Mouse (Mus musculus): ENCODE data around the gene Spdl1. TPM values are rescaled to one million over a fixed set of nuclear protein-coding genes. Genes with fewer than 3 reads are reported as not detected.

Spdl1 gene
- polyA plus RNA-seq, 1 experiment from 2014 or later: 19.8 TPM

DNA sequence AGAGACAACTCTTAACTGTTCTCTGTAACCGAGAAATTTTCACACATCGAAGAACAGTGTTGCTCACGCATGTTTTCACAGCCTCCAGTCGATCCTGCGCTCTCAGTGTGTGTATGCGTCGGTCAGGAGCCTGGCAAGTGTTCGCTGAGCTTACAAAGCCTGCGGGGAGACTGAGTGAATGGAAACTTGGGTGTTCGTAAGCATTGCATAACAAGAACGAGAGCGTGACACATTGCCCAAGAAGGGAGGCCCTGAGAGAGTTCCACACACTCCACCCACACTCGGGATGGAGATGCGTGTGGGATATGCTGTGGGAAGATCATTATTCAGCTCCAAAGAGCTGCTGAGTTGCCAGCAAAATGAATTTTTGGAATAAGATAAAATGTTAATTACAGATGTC is 31.7 kb upstream of the Spdl1 start:
- H3K36me3 ChIP-seq (ENCODE audit: control insufficient read depth, insufficient read depth, low read length): no peaks in the 10 kb centered on the region
- H3K27me3 ChIP-seq (ENCODE audit: control insufficient read depth, insufficient read depth, low read length): no peaks in the 10 kb centered on the region
- no peak overlapping the region for H3K4me3 ChIP-seq (ENCODE audit: low read depth, low read length)
- H3K9ac ChIP-seq (ENCODE audit: low read depth, low read length): no peak overlapping the region
- H3K4me1 ChIP-seq (ENCODE audit: control insufficient read depth, insufficient read depth, low read length): no peaks in the 10 kb centered on the region
- H3K9me3 ChIP-seq (replicated peaks; ENCODE audit: control insufficient read depth, low read length): peaks cover 2% of the 10 kb centered on the region; the same call in 1 of the 2 replicates
- 85% methylated on average over 14 of the region's 14 CpGs for whole genome bisulfite sequencing (ENCODE audit: insufficient replicate concordance)
- ATAC-seq (replicated peaks; ENCODE audit: insufficient number of reproducible peaks, low FRiP score, low TSS enrichment): no peak
- H3K27ac ChIP-seq (ENCODE audit: low read depth, low read length): no peak overlapping the region
- no peak overlapping the region for H3K4me2 ChIP-seq

DNA sequence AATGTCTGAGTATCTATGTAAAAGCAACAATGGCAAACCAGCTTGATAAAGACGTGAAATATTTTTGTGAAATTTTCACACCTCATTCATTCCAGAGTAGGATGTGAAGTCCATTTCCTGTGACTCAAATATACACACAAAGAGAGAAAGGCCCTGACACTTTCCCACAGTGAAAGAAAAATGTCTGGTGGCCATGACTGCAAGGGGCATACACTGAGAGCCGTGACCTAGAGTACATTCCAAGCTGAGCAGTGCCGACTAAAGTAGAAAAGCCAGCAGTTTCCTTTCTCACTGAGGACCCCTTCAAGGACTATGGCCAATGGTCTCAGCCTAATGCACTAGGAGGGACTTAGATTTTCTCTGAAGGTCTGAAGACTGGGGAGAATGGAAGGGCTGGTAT is 23.2 kb upstream of the Spdl1 start:
- Histone ChIP-seq H3K4me3 (ENCODE audit: low read depth, low read length) (no peak overlapping the region), H3K4me1 (ENCODE audit: control insufficient read depth, insufficient read depth, low read length) (no peaks in the 10 kb centered on the region), H3K9me3 (replicated peaks; ENCODE audit: control insufficient read depth, low read length) (peaks cover 2% of the 10 kb centered on the region; the same call in 1 of the 2 replicates), H3K27ac (ENCODE audit: low read depth, low read length) (no peak overlapping the region), H3K27me3 (ENCODE audit: control insufficient read depth, insufficient read depth, low read length) (no peaks in the 10 kb centered on the region), H3K9ac (ENCODE audit: low read depth, low read length) (no peak overlapping the region), H3K36me3 (ENCODE audit: control insufficient read depth, insufficient read depth, low read length) (no peaks in the 10 kb centered on the region), H3K4me2 (no peak overlapping the region)
- no peak for ATAC-seq (replicated peaks; ENCODE audit: insufficient number of reproducible peaks, low FRiP score, low TSS enrichment)
- WGBS (ENCODE audit: insufficient replicate concordance): 43% methylated on average over 3 of the region's 3 CpGs

DNA sequence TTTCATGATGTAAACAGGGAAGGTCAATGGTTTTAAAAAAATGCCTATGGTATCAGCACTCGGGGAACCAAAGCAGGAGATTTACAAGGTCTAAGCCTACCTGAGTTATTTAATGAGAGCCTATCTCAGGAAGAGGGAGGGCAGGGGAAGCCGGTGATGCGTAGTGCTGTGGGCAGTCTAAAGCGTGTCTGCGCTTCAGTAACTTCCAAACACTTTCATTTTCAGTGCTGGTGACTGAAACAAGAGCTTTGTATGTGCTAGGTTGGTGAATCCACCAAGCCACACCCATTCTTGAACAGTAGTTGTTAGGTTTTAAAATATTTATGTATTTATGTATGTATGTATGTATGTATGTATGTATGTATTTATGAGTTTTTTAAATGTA is 12.8 kb upstream of the Spdl1 start:
- Histone ChIP-seq H3K27ac (ENCODE audit: low read depth, low read length) (peak overlapping the region; percentile 7; the same call in 1 of the 2 replicates), H3K4me1 (ENCODE audit: control insufficient read depth, insufficient read depth, low read length) (peaks cover 9% of the 10 kb centered on the region), H3K27me3 (ENCODE audit: control insufficient read depth, insufficient read depth, low read length) (no peaks in the 10 kb centered on the region), H3K36me3 (ENCODE audit: control insufficient read depth, insufficient read depth, low read length) (no peaks in the 10 kb centered on the region), H3K9me3 (replicated peaks; ENCODE audit: control insufficient read depth, low read length) (no peaks in the 10 kb centered on the region), H3K9ac (ENCODE audit: low read depth, low read length) (peak overlapping the region; percentile 50; the same call in 1 of the 2 replicates), H3K4me3 (ENCODE audit: low read depth, low read length) (peak overlapping the region; percentile 19), H3K4me2 (peak overlapping the region; percentile 56)
- 72% methylated on average over 5 of the region's 5 CpGs for WGBS (ENCODE audit: insufficient replicate concordance)
- no peak for ATAC-seq (replicated peaks; ENCODE audit: insufficient number of reproducible peaks, low FRiP score, low TSS enrichment)

DNA sequence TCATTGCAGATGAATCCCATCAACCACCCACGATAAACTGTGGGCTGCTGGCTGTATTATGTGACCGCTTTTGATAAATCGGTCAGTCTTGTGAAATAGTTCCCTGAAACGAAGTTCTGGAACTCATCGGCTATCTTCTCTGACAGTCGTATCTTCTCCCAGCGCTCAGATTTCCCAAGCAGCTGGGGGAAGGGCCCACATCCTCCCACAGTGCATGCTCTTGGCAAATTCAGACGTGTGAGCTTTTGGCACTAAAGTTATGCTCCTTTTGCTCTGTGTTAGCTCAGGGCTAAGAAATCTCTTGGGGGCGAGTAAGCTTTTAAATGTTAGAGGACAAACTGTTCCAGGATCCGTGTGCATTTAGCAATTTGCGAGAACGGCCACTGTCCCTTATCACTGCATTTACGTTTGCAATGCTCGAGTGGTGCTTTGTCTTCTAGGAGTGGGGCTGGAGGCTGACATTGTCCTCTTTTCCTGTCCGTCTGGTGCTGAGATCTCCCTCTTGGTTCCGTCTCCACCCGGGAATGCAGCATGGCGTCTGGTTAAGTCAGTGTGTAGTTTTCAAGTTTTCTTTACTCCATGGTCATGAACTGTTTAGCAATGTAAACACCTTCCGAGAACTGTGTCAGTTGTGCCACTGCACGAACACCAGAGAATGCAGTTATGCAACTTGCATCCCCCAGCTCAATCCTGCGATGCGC is 12.3 kb upstream of the Spdl1 start:
- Histone ChIP-seq H3K4me3 (ENCODE audit: low read depth, low read length) (peak overlapping the region; percentile 19), H3K4me2 (peak overlapping the region; percentile 56)

DNA sequence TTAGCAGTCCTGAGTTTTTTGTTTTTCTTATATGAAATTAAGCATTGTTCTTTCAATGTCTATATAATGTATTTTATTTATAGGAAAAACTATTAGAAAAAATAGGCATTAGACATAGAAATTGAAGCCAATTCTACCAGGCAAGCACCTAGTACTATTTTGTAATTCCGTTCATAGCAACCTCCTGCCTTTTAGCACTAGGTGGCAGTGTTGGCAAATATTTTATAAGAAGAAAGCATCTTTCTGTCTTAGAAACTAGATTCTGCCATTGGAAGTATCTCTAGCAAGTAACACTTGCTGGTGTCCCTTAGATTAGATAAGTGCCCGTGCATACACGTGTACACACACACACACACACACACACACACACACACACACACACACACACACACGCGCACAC is 10.1 kb upstream of the Spdl1 start:
- no peaks in the 10 kb centered on the region for H3K27me3 ChIP-seq (ENCODE audit: control insufficient read depth, insufficient read depth, low read length)
- WGBS (ENCODE audit: insufficient replicate concordance): 34% methylated on average over 5 of the region's 5 CpGs
- no peak for ATAC-seq (replicated peaks; ENCODE audit: insufficient number of reproducible peaks, low FRiP score, low TSS enrichment)
- no peaks in the 10 kb centered on the region for H3K9me3 ChIP-seq (replicated peaks; ENCODE audit: control insufficient read depth, low read length)
- H3K36me3 ChIP-seq (ENCODE audit: control insufficient read depth, insufficient read depth, low read length): no peaks in the 10 kb centered on the region
- no peak overlapping the region for H3K27ac ChIP-seq (ENCODE audit: low read depth, low read length)
- H3K4me1 ChIP-seq (ENCODE audit: control insufficient read depth, insufficient read depth, low read length): peaks cover 9% of the 10 kb centered on the region
- H3K4me2 ChIP-seq: no peak overlapping the region
- no peak overlapping the region for H3K4me3 ChIP-seq (ENCODE audit: low read depth, low read length)
- H3K9ac ChIP-seq (ENCODE audit: low read depth, low read length): no peak overlapping the region

More for the DNA sequence above, 12.3 kb upstream of the Spdl1 start:
- Histone ChIP-seq H3K9ac (ENCODE audit: low read depth, low read length) (peak overlapping the region; percentile 50; the same call in 1 of the 2 replicates), H3K9me3 (replicated peaks; ENCODE audit: control insufficient read depth, low read length) (no peaks in the 10 kb centered on the region), H3K36me3 (ENCODE audit: control insufficient read depth, insufficient read depth, low read length) (no peaks in the 10 kb centered on the region), H3K27me3 (ENCODE audit: control insufficient read depth, insufficient read depth, low read length) (no peaks in the 10 kb centered on the region), H3K4me1 (ENCODE audit: control insufficient read depth, insufficient read depth, low read length) (peaks cover 9% of the 10 kb centered on the region), H3K27ac (ENCODE audit: low read depth, low read length) (peak overlapping the region; percentile 7; the same call in 1 of the 2 replicates)
- WGBS (ENCODE audit: insufficient replicate concordance): 23% methylated on average over 22 of the region's 22 CpGs
- no peak for ATAC-seq (replicated peaks; ENCODE audit: insufficient number of reproducible peaks, low FRiP score, low TSS enrichment)

DNA sequence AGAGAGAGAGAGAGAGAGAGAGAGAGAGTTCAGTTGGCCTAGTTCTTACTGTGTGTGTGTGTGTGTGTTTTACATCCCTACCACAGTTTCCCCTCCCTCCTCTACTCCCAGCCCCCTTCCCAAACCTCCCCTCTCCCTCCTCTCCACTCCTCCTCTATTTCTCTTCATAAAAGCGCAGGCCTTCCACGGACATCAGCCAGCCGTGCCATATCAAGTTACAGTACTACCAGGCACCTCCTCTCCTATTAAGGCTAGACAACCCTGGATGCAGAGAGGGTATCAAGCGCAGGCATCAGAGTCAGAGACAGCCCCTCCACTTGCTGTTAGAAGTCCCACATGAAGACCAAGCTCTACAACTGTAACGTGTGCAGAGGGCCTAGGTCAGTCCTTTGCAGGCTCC is 6.8 kb upstream of the Spdl1 start:
- ATAC-seq (replicated peaks; ENCODE audit: insufficient number of reproducible peaks, low FRiP score, low TSS enrichment): no peak
- H3K36me3 ChIP-seq (ENCODE audit: control insufficient read depth, insufficient read depth, low read length): no peaks in the 10 kb centered on the region
- no peak overlapping the region for H3K9ac ChIP-seq (ENCODE audit: low read depth, low read length)
- H3K4me3 ChIP-seq (ENCODE audit: low read depth, low read length): no peak overlapping the region
- H3K9me3 ChIP-seq (replicated peaks; ENCODE audit: control insufficient read depth, low read length): no peaks in the 10 kb centered on the region
- H3K4me1 ChIP-seq (ENCODE audit: control insufficient read depth, insufficient read depth, low read length): peaks cover 2% of the 10 kb centered on the region; the same call in 1 of the 2 replicates
- no peak overlapping the region for H3K27ac ChIP-seq (ENCODE audit: low read depth, low read length)
- 35% methylated on average over 5 of the region's 5 CpGs for WGBS (ENCODE audit: insufficient replicate concordance)
- no peak overlapping the region for H3K4me2 ChIP-seq
- H3K27me3 ChIP-seq (ENCODE audit: control insufficient read depth, insufficient read depth, low read length): no peaks in the 10 kb centered on the region

DNA sequence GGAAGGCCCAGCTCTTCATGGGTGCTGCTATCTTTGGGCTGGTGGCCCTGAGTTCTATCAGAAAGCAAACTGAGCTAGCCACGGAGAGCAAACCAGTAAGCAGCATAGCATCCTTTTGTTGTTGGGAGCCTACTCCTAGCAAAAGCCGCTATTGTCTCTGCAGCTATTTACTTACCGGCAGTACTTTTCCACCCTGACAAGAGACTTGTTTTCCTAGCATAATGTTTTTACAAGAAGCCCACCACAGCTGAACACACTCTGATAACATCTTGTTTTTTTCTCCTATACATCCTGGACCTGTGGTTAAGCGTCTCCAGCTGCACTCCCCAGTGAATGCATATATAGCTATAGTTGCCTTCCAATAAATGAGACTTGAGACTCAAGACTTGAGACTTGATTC is 5.6 kb upstream of the Spdl1 start:
- no peak overlapping the region for H3K27ac ChIP-seq (ENCODE audit: low read depth, low read length)
- 53% methylated on average over 4 of the region's 4 CpGs for WGBS (ENCODE audit: insufficient replicate concordance)
- no peak overlapping the region for H3K4me3 ChIP-seq (ENCODE audit: low read depth, low read length)
- no peaks in the 10 kb centered on the region for H3K27me3 ChIP-seq (ENCODE audit: control insufficient read depth, insufficient read depth, low read length)
- ATAC-seq (replicated peaks; ENCODE audit: insufficient number of reproducible peaks, low FRiP score, low TSS enrichment): no peak
- no peaks in the 10 kb centered on the region for H3K36me3 ChIP-seq (ENCODE audit: control insufficient read depth, insufficient read depth, low read length)
- H3K4me1 ChIP-seq (ENCODE audit: control insufficient read depth, insufficient read depth, low read length): no peaks in the 10 kb centered on the region
- H3K4me2 ChIP-seq: no peak overlapping the region
- H3K9ac ChIP-seq (ENCODE audit: low read depth, low read length): no peak overlapping the region
- no peaks in the 10 kb centered on the region for H3K9me3 ChIP-seq (replicated peaks; ENCODE audit: control insufficient read depth, low read length)

DNA sequence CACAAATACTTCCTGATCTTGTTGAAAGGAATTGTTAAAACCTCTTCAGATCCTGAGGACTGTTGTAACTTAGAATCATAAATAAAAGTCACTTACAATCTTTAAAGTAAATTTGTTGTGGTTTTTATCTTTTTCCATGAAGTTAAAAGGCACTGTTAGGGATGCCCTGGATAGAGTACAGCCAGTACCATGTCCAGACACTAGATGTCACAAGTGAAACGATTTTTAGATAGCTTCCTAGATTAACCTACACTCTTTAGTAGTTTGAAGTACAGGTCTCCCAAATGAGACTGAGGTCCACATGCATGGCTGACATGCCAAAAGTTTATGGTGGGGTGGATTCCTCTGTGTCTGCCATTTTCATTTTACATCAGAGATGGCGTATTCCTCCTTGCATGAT is 2.8 kb upstream of the Spdl1 start:
- ATAC-seq (replicated peaks; ENCODE audit: insufficient number of reproducible peaks, low FRiP score, low TSS enrichment): no peak
- WGBS (ENCODE audit: insufficient replicate concordance): 45% methylated on average over 2 of the region's 2 CpGs

DNA sequence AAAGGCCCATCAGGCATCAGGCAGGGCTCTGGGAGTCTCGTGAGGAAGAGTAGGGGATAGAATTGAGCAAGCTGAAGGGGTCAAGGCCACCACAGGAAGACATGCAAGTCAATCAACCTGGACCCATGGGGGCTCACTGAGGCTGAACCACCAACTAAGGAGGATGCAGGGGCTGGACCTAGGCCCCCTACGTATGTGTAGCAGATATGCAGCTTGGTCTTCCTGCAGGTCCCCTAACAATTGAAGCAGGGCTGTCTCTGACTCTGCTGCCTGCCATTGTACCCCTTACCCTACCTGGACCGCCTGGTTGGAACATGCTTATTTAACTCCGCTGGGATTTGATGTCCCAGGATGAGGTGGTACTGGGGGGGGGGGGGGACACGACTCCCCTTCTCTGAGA is 763 bp downstream of the Spdl1 start:
- H3K9ac ChIP-seq (ENCODE audit: low read depth, low read length): peak overlapping the region; percentile 88
- peaks cover 8% of the 10 kb centered on the region for H3K36me3 ChIP-seq (ENCODE audit: control insufficient read depth, insufficient read depth, low read length)
- H3K27me3 ChIP-seq (ENCODE audit: control insufficient read depth, insufficient read depth, low read length): no peaks in the 10 kb centered on the region
- H3K9me3 ChIP-seq (replicated peaks; ENCODE audit: control insufficient read depth, low read length): no peaks in the 10 kb centered on the region
- peak overlapping the region; percentile 72 for H3K4me2 ChIP-seq
- peak overlapping the region; percentile 83 for H3K4me3 ChIP-seq (ENCODE audit: low read depth, low read length)
- H3K27ac ChIP-seq (ENCODE audit: low read depth, low read length): no peak overlapping the region; the same call in 1 of the 2 replicates
- peaks cover 5% of the 10 kb centered on the region for H3K4me1 ChIP-seq (ENCODE audit: control insufficient read depth, insufficient read depth, low read length)
- 11% methylated on average over 4 of the region's 5 CpGs for WGBS (ENCODE audit: insufficient replicate concordance)
- ATAC-seq (replicated peaks; ENCODE audit: insufficient number of reproducible peaks, low FRiP score, low TSS enrichment): no peak

More for the DNA sequence above, 2.8 kb upstream of the Spdl1 start:
- Histone ChIP-seq H3K4me1 (ENCODE audit: control insufficient read depth, insufficient read depth, low read length) (peaks cover 5% of the 10 kb centered on the region), H3K9me3 (replicated peaks; ENCODE audit: control insufficient read depth, low read length) (no peaks in the 10 kb centered on the region), H3K27ac (ENCODE audit: low read depth, low read length) (no peak overlapping the region), H3K36me3 (ENCODE audit: control insufficient read depth, insufficient read depth, low read length) (no peaks in the 10 kb centered on the region), H3K4me2 (no peak overlapping the region), H3K9ac (ENCODE audit: low read depth, low read length) (no peak overlapping the region), H3K27me3 (ENCODE audit: control insufficient read depth, insufficient read depth, low read length) (no peaks in the 10 kb centered on the region), H3K4me3 (ENCODE audit: low read depth, low read length) (no peak overlapping the region)
